Mouse (Mus musculus) left cerebral cortex, adult 2 months (tissue): ENCODE measurements around the gene Pcnp. TPM values are rescaled to one million over a fixed set of nuclear protein-coding genes. Genes with fewer than 3 reads are reported as not detected.

Source experiments
- DNase-seq, 2 experiments: peaks; one replicate each; pipeline ENCODE4 v3.0.0; 2021 to 2022; ENCODE audit warnings: low spot score in 2 of 2, mixed read lengths in 1 of 2; ENCODE audit errors: extremely low spot score in 1 of 2
- H3K27ac ChIP-seq: fragments of 200-600 bp; 2 replicates; pipeline ENCODE4 v1.8.1; 2022
- H3K4me3 ChIP-seq: fragments of 200-600 bp; 2 replicates; pipeline ENCODE4 v1.8.1; 2022
- CTCF ChIP-seq: fragments of 200-600 bp; IDR thresholded peaks from 2 replicates; pipeline ENCODE4 v1.8.1; 2022; ENCODE audit warnings: antibody characterized with exemption, mild to moderate bottlenecking, moderate library complexity
- intact Hi-C: fragments of 180-260 bp; cut with DNase I; formaldehyde crosslinking; loops from one replicate; pipeline ENCODE4 v1.15.1; 2025
- total RNA-seq, 2 experiments: library from RNA; stranded (reverse); gene quantifications; 2 replicates each; pipeline ENCODE4 v1.2.3; 2021

Gene Pcnp
- total RNA-seq, 2 experiments from 2014 or later = 164 to 167 TPM

DNA sequence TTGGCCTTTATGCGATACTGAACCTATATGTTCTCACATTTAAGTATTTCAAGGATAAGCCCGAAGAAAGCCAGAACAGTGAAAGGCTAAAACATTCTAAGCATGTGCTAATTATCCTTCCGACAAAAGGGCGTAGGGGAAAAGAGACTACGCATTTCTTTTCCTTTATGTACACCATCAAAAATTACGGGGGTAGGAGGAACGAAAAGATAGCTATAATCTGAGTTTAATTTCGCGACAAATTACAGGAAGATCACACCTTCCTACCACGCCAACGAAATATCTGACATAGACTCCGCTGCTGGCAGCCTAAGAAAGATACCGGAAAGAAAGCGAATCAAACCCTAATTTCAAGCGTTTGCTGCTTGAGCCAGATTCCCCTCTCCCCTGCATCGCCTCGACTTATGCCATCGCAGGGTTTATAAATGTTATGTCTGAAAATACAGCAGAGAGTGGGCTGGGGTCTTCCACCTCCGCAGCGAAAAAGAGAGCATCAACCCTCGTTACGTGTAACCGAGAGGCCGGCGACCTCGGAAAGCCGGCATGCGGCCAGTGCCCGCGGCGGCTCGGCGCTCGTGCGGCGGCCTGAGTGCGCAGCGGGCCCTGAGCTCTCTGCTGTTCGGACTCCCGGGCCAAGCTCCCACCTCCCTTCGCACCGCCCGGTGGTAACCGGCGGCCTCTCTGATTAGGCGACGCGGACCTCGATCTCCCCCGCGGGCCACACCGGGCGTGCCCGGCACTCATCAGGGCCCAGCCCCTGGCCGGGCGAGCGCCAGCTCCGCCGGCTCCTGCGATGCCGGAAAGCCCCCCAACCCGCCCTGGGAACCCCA, 602 bp downstream of the Pcnp start:
- TF ChIP-seq CTCF = no peak
- Histone ChIP-seq H3K27ac (peak overlapping the region; percentile 97), H3K4me3 (peak overlapping the region; percentile 92)
- DNase-seq = no peak
- intact Hi-C loops = loop anchor here (1.0 kb wide), 2 partner anchors 8 to 55 kb away; partner anchors contain the start of gene Trmt10c

DNA sequence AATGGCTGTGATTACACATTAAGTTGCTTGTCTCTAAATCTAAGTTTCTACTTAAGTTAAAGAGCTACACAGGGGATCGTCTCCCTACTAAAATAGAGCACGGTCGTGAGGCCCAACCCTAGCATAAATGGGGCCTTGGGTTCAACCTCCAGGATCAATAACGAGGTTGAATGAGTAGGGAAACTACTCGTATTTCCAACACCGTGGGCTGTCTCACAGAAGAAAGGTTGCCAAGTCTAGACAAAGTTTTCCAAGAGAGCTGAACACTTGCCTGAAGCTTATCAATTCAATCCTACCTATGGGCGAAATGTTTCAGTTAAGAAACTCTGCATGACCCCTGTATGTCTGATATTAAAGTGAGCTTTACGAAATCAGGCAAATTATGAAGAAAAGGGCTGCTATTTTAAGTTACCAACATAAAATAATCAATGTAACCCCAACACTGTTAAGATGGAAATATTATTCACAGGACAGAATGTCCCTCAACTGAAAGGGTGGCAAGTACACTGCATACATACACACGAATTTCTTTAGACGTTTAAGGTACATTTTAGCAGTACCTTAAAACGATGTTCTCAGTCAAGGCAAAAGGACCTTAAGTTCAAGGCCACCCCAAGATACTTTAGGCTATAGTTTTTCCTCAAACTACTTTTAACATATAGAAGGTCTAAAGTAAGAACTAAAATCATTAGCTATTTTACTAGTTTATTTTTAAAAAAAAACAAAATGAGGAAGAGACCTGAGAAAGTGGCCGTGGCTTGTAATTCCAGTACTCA, 1.5 kb downstream of the Pcnp start:
- Histone ChIP-seq H3K4me3 (peak overlapping the region; percentile 92), H3K27ac (peak overlapping the region; percentile 97; the same call in 1 of the 2 replicates)
- no peak for TF ChIP-seq CTCF
- intact Hi-C loops = no loop called here
- no peak for DNase-seq

DNA sequence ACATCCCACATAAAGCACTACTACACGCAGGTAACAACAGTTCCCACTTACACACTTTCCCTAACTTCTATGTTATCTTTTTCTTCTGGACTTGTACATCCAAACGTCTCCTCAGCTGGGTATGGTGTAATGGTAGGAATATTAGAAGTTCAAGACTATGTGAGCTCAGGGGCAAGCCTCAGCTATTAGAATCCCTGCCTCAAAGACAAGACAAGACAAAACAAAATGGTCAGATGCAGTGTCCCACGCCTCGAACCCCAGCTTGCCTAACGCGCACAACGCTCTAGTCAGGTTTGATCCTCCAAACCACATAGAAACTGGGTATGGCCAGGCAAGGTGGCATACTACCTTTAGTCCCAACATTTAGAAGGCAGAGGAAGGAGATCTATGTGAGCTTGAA, 9.9 kb downstream of the Pcnp start:
- intact Hi-C loops = no loop called here
- DNase-seq = no peak
- TF ChIP-seq CTCF = no peak
- no peak overlapping the region for H3K4me3 ChIP-seq
- no peak overlapping the region for H3K27ac ChIP-seq

DNA sequence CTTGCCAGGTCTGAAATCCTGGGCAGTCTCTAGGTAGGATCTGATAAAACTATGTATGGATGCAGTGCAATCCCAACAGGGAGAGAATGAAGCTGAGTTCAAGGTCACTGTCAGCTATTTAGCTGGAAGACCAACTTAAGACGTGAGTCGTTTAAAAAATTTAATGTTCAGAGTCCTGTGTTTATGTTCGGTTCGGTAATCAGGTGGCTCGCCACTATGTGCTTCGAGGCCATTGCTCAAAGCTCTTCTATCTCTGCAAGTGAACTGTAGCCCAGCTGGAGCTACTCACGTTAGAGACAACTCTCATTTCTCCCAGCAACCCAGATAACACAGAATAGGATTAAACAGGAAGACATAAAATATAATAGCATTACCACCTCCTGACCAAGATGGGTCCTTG, 15.5 kb downstream of the Pcnp start:
- DNase-seq = no peak
- intact Hi-C loops = loop anchor here (5.0 kb wide), 1 partner anchor 37 kb away; no protein-coding TSS in a partner anchor
- H3K27ac ChIP-seq = no peak overlapping the region
- H3K4me3 ChIP-seq = no peak overlapping the region
- no peak for TF ChIP-seq CTCF

DNA sequence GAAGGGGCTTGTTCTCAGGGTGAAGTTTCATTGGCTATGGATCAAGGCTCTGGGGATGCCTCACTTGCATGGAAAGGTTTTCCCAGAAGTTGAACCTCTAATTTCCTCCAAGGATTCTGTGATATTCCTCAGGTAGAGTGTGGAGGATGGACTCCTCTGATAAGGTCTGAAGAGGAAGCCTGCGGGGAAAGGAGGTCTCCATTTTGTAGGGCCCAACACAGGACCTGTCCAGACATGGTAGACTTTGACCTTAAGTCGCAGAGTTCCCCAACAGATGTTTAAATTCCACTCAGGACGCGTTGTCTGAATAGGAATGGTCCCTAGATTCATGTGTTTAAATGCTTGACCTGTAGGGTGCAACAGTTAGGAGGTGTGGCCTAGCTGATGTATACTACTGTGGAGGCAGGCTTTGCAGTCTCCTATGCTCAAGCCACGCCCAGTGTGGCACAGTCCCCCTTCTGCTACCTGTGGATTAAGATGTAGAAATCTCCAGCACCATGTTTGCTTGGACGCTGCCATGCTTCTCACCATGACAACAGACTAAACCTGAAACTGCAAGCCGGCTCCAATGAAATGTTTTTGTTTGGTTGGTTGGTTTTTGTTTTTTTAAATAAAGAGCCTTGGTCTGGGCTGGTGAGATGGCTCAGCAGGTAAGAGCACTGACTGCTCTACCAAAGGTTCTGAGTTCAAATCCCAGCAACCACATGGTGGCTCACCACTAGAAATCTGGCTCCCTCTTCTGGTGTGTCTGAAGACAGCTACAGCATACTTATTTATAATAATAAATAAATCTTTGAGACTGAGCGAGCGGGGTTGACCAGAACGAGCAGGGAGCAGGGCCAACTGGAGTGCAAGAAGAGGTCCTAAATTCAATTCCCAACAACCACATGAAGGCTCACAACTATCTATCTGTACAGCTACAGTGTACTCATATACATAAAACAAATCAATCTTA, 16.5 kb downstream of the Pcnp start:
- H3K4me3 ChIP-seq = no peak overlapping the region
- intact Hi-C loops = loop anchor here (5.0 kb wide), 1 partner anchor 36 kb away; no protein-coding TSS in a partner anchor
- H3K27ac ChIP-seq = no peak overlapping the region
- peak; percentile 14; the same call in 1 of the 2 replicates for TF ChIP-seq CTCF
- DNase-seq = no peak

DNA sequence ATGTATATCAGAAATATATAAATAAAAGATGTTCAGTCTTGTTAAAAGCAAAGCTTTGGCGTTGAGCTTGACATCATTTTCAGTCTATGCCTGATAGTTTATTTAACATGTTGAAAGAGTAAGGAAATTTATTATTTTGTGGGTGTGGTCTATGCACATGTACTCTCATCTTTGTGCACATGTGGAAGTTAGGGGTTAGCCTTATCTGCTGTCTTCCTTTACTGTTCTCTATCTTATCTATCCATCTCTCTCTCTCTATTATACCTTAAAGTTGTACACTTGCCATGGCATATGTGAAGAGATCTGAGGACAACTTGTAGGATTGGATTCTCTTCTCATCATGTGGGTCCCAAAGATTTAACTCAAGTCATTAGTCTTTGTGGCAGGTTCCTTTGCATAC, 20.7 kb downstream of the Pcnp start:
- Histone ChIP-seq H3K4me3 (no peak overlapping the region), H3K27ac (no peak overlapping the region)
- no peak for TF ChIP-seq CTCF
- DNase-seq = no peak
- intact Hi-C loops = no loop called here

DNA sequence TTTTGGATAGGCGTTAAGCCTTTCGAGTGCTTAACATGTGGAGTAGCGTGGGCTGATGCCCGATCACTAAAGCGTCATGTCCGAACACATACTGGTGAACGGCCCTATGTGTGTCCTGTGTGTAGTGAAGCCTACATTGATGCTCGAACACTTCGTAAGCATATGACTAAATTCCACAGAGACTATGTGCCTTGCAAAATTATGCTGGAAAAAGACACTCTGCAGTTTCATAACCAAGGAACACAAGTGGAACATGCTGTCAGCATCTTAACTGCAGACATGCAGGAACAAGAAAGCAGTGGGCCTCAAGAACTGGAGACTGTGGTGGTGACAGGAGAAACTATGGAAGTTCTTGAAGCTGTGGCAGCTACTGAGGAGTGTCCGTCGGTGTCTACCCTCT, 22.7 kb downstream of the Pcnp start:
- no peak overlapping the region for H3K4me3 ChIP-seq
- no peak for TF ChIP-seq CTCF
- H3K27ac ChIP-seq = peak overlapping the region; percentile 24; the same call in 1 of the 2 replicates
- intact Hi-C loops = no loop called here
- DNase-seq = no peak

DNA sequence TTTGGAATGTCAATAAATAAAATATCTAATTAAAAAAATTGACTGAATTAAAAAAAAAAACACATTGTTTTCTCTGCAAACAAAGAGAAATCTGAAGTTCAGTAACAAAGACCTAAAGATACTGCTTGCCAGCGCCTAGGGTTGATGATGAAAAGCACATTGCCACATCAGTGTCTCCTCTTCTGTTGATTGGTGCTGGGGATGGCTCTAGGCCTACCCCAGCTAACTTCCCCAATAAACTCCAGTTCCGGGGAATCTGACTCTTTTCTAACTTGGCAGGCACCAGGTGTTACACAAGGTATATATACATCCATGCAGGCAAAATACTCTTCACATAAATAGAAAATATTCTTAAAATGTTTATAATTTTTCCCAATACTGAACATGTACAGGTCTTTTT, 35.3 kb downstream of the Pcnp start:
- no peak overlapping the region for H3K27ac ChIP-seq
- no peak for TF ChIP-seq CTCF
- no peak for DNase-seq
- no peak overlapping the region for H3K4me3 ChIP-seq
- intact Hi-C loops = no loop called here

DNA sequence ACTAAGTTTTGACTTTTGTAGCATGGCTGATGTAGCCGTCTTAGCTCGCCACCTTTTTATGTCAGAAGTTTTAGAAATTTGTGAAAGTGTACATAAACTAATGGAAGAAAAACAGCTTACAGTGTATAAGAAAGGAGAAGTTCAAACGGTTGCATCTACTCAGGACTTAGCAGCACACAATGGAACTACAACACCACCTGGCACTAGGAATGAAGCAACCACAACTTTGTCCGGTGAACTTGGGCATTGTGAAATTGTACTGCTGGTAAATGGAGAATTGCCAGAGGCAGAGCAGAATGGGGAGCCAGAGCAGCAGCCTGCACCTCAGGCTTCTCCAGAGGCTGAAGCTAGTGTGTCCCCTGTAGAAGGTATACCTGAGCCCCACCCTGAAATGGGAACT, 39.2 kb downstream of the Pcnp start:
- TF ChIP-seq CTCF = no peak
- intact Hi-C loops = no loop called here
- Histone ChIP-seq H3K4me3 (no peak overlapping the region), H3K27ac (no peak overlapping the region)
- DNase-seq = no peak

DNA sequence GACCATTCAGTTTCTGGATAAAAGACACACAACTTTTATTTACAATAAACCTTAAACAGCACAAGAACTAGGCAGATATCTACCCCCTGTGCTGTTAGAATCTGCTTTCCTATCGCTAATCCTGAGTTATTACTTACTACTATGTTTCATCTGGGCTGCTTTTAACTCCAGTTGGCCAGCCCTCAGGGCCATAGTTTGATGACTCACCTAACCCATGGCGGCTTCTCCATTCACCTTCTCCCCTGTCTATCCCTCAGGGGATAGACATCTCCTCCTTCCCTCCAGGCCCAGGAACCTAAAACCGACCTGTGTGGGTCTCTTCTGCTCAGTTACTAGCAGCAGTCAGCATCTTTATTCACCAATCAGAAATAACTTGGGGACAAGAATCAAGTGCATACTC, 43.5 kb downstream of the Pcnp start:
- DNase-seq = no peak
- intact Hi-C loops = no loop called here
- Histone ChIP-seq H3K4me3 (no peak overlapping the region), H3K27ac (no peak overlapping the region)
- no peak for TF ChIP-seq CTCF

DNA sequence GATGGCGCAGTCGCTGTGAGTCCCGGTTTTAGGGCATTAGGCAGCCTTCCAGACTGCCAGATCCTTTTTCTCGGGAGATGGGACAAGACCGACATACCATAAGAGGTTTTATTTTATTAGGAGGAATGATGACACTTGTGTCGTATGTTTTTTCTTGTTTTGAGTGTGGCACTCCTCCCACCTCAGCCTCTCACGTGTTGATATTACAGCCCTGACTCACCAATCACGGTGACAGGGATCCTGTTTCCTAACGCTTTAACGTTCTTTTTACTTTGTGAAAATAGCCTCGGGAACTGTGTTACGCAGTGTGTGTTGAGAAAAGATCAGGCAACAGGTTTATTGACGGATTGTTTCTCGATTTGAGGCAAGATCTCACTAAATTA, 54.6 kb downstream of the Pcnp start:
- TF ChIP-seq CTCF = no peak
- intact Hi-C loops = loop anchor here (1.0 to 5.0 kb wide), 2 partner anchors 37 to 54 kb away; partner anchors contain the start of gene Pcnp
- Histone ChIP-seq H3K27ac (peak overlapping the region; percentile 93), H3K4me3 (peak overlapping the region; percentile 98)
- peak in 1 of 2 experiments; percentile 21 for DNase-seq
